Mouse (Mus musculus): ENCODE data around the gene Rabgap1l. TPM values are rescaled to one million over a fixed set of nuclear protein-coding genes. Genes with fewer than 3 reads are reported as not detected.

Rabgap1l gene
- polyA plus RNA-seq, 1 experiment = 14.2 TPM

DNA sequence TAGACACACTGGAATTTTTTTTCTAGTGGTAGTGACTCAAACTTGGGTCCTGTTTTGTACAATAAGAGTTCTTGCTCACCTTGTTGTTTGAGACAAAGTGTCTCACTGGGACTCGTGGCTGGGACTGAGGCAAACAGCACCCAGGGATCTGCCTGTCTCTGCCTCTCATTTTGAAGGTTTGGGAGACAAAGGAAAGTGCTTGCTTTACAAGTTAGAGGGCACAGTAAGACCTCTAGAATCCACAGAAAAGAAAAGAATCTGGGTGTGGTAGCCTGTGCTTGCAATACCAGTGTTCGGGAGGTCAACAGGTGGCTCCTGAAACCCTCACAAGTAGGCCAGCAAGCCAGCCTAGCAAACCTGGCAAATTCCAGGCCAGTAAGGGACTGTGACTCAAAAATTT, 58.3 kb downstream of the Rabgap1l start:
- Histone ChIP-seq H3K27ac (ENCODE audit: control insufficient read depth, insufficient read depth, low read depth, low read length) (no peak overlapping the region), H3K36me3 (ENCODE audit: control insufficient read depth, insufficient read depth, low read length) (no peaks in the 10 kb centered on the region; the same call in 1 of the 2 replicates), H3K27me3 (ENCODE audit: control insufficient read depth, insufficient read depth, low read length) (no peaks in the 10 kb centered on the region), H3K4me3 (ENCODE audit: control insufficient read depth, low read depth, low read length) (no peak overlapping the region), H3K4me1 (ENCODE audit: control insufficient read depth, insufficient read depth, low read length) (no peaks in the 10 kb centered on the region)
- no peak for TF ChIP-seq CTCF (IDR thresholded peaks at IDR 0.05; ENCODE audit: control insufficient read depth, insufficient read depth, insufficient replicate concordance, low read depth, low read length)
- no peak for TF ChIP-seq POLR2A (IDR thresholded peaks at IDR 0.05; ENCODE audit: control insufficient read depth, low read depth, low read length)

GRCm38 (mm10) chr1:160729944-160730343, 63.1 kb downstream of the Rabgap1l start:
- TF ChIP-seq CTCF (IDR thresholded peaks at IDR 0.05; ENCODE audit: control insufficient read depth, insufficient read depth, insufficient replicate concordance, low read depth, low read length) (no peak), POLR2A (IDR thresholded peaks at IDR 0.05; ENCODE audit: control insufficient read depth, low read depth, low read length) (no peak)
- H3K27ac ChIP-seq (ENCODE audit: control insufficient read depth, insufficient read depth, low read depth, low read length) = no peak overlapping the region
- H3K4me3 ChIP-seq (ENCODE audit: control insufficient read depth, low read depth, low read length) = no peak overlapping the region
- H3K4me1 ChIP-seq (ENCODE audit: control insufficient read depth, insufficient read depth, low read length) = no peaks in the 10 kb centered on the region
- H3K27me3 ChIP-seq (ENCODE audit: control insufficient read depth, insufficient read depth, low read length) = no peaks in the 10 kb centered on the region
- H3K36me3 ChIP-seq (ENCODE audit: control insufficient read depth, insufficient read depth, low read length) = no peaks in the 10 kb centered on the region; the same call in 1 of the 2 replicates

GRCm38 (mm10) chr1:160717742-160718141, 75.3 kb downstream of the Rabgap1l start:
- Histone ChIP-seq H3K4me3 (ENCODE audit: control insufficient read depth, low read depth, low read length) (no peak overlapping the region), H3K27me3 (ENCODE audit: control insufficient read depth, insufficient read depth, low read length) (no peaks in the 10 kb centered on the region), H3K4me1 (ENCODE audit: control insufficient read depth, insufficient read depth, low read length) (no peaks in the 10 kb centered on the region)

DNA sequence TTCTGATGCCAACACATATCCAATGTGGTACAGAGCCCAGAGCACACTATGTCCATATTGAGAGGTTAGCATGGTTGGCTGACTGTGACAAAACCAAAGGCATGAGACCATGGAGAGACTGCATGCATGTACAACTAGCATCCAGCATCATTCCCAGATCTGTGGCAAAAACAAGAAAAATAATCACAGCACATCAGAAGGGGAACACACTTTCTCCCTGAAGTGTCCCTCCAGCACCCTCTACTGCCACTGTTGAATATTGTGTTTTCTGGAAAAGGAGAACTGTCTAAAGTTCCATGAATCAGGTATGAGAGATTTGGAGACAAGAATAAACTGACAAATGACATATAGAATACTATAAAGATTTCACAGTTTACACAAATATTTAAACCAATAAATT, 78.3 kb downstream of the Rabgap1l start:
- no peaks in the 10 kb centered on the region for H3K27me3 ChIP-seq (ENCODE audit: control insufficient read depth, insufficient read depth, low read length)
- TF ChIP-seq POLR2A (IDR thresholded peaks at IDR 0.05; ENCODE audit: control insufficient read depth, low read depth, low read length) = no peak
- TF ChIP-seq CTCF (IDR thresholded peaks at IDR 0.05; ENCODE audit: control insufficient read depth, insufficient read depth, insufficient replicate concordance, low read depth, low read length) = no peak
- H3K36me3 ChIP-seq (ENCODE audit: control insufficient read depth, insufficient read depth, low read length) = no peaks in the 10 kb centered on the region; the same call in 1 of the 2 replicates

More at GRCm38 (mm10) chr1:160717742-160718141, 75.3 kb downstream of the Rabgap1l start:
- no peak for TF ChIP-seq CTCF (IDR thresholded peaks at IDR 0.05; ENCODE audit: control insufficient read depth, insufficient read depth, insufficient replicate concordance, low read depth, low read length)
- no peak for TF ChIP-seq POLR2A (IDR thresholded peaks at IDR 0.05; ENCODE audit: control insufficient read depth, low read depth, low read length)
- Histone ChIP-seq H3K27ac (ENCODE audit: control insufficient read depth, insufficient read depth, low read depth, low read length) (no peak overlapping the region), H3K36me3 (ENCODE audit: control insufficient read depth, insufficient read depth, low read length) (no peaks in the 10 kb centered on the region)

DNA sequence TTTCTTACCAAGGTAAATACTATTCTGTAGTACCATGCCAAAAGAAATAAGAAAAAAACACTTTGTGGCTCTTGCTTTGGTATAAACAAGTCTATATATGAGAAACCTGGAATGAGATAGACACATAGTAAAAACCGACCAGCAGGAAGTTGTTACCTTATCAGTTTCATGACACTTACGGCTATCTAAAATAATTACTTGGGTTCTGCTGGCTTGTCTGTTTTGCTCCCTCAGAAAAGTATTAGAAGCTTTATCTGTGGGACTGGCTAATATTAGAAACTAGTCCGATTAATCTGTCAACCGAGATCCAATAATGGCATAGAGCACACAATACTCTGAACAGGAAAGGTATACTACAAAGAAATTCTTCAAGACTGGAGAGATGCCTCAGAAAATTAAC, 79.1 kb downstream of the Rabgap1l start:
- Histone ChIP-seq H3K4me3 (ENCODE audit: control insufficient read depth, low read depth, low read length) (no peak overlapping the region), H3K36me3 (ENCODE audit: control insufficient read depth, insufficient read depth, low read length) (no peaks in the 10 kb centered on the region; the same call in 1 of the 2 replicates), H3K27me3 (ENCODE audit: control insufficient read depth, insufficient read depth, low read length) (no peaks in the 10 kb centered on the region), H3K4me1 (ENCODE audit: control insufficient read depth, insufficient read depth, low read length) (no peaks in the 10 kb centered on the region), H3K27ac (ENCODE audit: control insufficient read depth, insufficient read depth, low read depth, low read length) (no peak overlapping the region)
- no peak for TF ChIP-seq POLR2A (IDR thresholded peaks at IDR 0.05; ENCODE audit: control insufficient read depth, low read depth, low read length)
- no peak for TF ChIP-seq CTCF (IDR thresholded peaks at IDR 0.05; ENCODE audit: control insufficient read depth, insufficient read depth, insufficient replicate concordance, low read depth, low read length)

More for the DNA sequence above, 78.3 kb downstream of the Rabgap1l start:
- Histone ChIP-seq H3K4me3 (ENCODE audit: control insufficient read depth, low read depth, low read length) (no peak overlapping the region), H3K27ac (ENCODE audit: control insufficient read depth, insufficient read depth, low read depth, low read length) (no peak overlapping the region), H3K4me1 (ENCODE audit: control insufficient read depth, insufficient read depth, low read length) (no peaks in the 10 kb centered on the region)

DNA sequence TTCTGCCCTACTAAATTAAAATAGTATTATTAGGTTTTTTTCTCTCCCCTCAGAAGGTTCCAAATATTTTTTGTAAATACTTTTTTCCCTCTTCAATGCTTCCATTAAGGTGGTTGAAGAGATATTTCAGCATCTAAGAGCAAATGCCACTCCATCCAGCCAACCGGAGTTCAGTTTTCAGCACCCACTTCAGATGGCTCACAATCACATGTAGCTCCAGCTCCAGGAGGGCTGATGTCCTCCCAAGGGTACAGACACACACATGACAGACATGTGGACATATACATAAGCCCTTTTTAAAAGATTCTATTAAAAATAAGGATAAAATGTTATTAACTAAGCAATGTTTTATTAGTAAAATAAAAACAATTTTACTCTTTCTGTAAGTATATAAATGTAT, 79.6 kb downstream of the Rabgap1l start:
- no peak overlapping the region for H3K27ac ChIP-seq (ENCODE audit: control insufficient read depth, insufficient read depth, low read depth, low read length)
- H3K27me3 ChIP-seq (ENCODE audit: control insufficient read depth, insufficient read depth, low read length) = no peaks in the 10 kb centered on the region
- H3K36me3 ChIP-seq (ENCODE audit: control insufficient read depth, insufficient read depth, low read length) = no peaks in the 10 kb centered on the region; the same call in 1 of the 2 replicates
- H3K4me1 ChIP-seq (ENCODE audit: control insufficient read depth, insufficient read depth, low read length) = no peaks in the 10 kb centered on the region
- no peak overlapping the region for H3K4me3 ChIP-seq (ENCODE audit: control insufficient read depth, low read depth, low read length)
- TF ChIP-seq CTCF (IDR thresholded peaks at IDR 0.05; ENCODE audit: control insufficient read depth, insufficient read depth, insufficient replicate concordance, low read depth, low read length) (no peak), POLR2A (IDR thresholded peaks at IDR 0.05; ENCODE audit: control insufficient read depth, low read depth, low read length) (no peak)

DNA sequence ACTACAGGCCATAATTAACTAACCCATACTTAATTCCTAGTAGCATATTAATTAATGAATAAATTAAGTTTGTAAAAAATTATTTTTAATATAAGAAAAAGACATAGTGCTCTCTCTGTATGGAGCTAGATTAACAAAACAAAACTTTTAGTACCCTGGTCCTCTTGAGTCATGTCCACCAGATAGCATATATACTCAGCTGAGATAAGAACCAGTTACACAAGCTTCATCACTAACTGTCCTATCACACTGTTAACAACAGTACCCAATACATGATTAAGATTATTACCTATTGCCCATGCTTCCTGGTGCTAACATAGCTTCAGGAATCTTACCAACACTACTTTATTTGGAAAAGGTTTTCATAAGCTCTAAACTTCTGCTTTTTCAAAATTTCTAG, 82.5 kb downstream of the Rabgap1l start:
- Histone ChIP-seq H3K4me1 (ENCODE audit: control insufficient read depth, insufficient read depth, low read length) (no peaks in the 10 kb centered on the region), H3K36me3 (ENCODE audit: control insufficient read depth, insufficient read depth, low read length) (no peaks in the 10 kb centered on the region; the same call in 1 of the 2 replicates), H3K4me3 (ENCODE audit: control insufficient read depth, low read depth, low read length) (no peak overlapping the region), H3K27me3 (ENCODE audit: control insufficient read depth, insufficient read depth, low read length) (no peaks in the 10 kb centered on the region), H3K27ac (ENCODE audit: control insufficient read depth, insufficient read depth, low read depth, low read length) (no peak overlapping the region)
- TF ChIP-seq POLR2A (IDR thresholded peaks at IDR 0.05; ENCODE audit: control insufficient read depth, low read depth, low read length) (no peak), CTCF (IDR thresholded peaks at IDR 0.05; ENCODE audit: control insufficient read depth, insufficient read depth, insufficient replicate concordance, low read depth, low read length) (no peak)

DNA sequence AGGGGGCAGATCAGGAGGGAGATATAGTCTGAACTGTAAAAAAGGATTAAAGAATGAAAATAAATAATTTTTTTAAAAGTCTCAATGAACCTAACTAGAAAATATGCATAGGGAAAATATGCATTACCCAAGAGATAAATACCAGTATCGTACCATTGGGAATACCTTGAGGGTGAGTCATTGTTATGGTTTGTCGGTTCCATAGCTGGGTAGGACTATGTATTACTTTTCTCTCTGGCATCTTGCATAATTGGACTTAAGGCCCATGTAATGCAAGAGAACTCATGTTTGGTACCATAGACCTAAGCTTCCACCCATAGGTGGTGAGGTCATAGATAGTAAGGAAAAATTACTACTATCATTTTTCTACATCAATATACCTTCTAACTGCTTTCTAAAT, 88.4 kb downstream of the Rabgap1l start:
- Histone ChIP-seq H3K4me3 (ENCODE audit: control insufficient read depth, low read depth, low read length) (no peak overlapping the region), H3K27ac (ENCODE audit: control insufficient read depth, insufficient read depth, low read depth, low read length) (no peak overlapping the region), H3K4me1 (ENCODE audit: control insufficient read depth, insufficient read depth, low read length) (no peaks in the 10 kb centered on the region), H3K36me3 (ENCODE audit: control insufficient read depth, insufficient read depth, low read length) (no peaks in the 10 kb centered on the region), H3K27me3 (ENCODE audit: control insufficient read depth, insufficient read depth, low read length) (no peaks in the 10 kb centered on the region)
- TF ChIP-seq POLR2A (IDR thresholded peaks at IDR 0.05; ENCODE audit: control insufficient read depth, low read depth, low read length) (no peak), CTCF (IDR thresholded peaks at IDR 0.05; ENCODE audit: control insufficient read depth, insufficient read depth, insufficient replicate concordance, low read depth, low read length) (no peak)
